Mouse (Mus musculus): ENCODE data around the gene Mpdz.

The Mpdz gene

DNA sequence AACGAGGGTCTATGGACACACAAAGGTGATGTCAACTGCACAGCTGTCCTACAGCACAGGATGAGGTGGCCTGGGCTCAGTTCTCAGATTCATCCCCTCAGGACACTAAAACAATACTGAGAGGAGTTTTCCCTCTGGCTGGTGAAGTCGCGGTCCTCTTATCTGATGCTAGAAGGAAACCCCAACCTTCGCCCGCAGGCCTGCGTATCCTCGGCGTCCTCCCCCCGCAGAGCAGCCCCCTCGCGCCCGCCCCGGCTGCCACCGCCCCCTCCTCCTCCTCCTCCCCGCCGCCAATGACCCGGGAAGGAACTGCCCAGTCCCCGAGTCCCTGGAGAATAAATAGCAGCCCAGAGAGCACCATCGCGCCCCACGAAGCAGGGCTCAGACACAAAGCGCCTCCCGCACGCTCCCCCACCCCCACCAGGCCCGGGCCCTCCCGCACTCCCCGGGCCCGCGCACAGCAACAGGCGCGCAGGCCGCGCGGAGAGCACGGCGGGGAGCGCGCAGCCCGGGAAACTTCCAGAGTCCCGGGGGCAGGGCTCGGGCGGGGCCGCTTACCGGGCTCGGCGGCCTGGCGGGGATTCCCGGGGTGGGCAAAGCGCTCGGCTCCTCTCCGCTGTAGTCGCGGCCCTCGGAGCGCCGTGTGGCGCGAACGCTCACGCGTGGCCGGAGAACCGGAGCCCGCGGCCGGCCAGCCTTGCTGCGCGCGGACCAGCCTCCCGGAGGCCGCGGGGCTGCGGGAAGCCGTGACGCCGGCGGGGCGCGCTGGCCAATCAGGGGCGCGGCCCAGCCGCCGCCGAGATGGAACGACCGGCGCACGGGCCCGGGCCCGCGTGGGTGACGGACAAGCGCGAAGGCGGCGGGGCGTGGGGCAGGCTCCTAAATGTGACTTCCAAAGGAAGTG, at the start of gene Mpdz:
Gene Mpdz, minus strand, starts transcription at position 738 of the 904 bp plus-strand sequence.
- no peak for DNase-seq (ENCODE audit: low read depth in 2 of 2, low spot score in 2 of 2)

DNA sequence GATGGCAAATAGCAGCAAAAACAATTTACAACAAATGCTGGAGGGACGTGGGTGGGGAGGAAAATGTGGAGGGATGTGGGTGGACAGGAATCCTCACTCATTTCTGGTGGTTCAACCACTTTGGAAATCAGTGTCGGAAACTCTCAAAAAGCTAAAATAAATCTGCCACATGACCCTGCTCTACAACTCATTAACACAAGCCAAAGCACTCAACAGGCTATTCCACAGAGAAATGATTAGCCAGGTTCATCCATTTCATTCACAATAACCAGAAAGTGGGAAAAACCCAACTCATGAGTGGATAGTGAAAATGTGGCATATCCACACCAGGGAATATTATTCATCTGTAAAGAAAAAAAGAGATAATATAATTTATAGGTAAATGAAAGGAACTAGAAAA, 47.9 kb upstream of the Mpdz start:
- DNase-seq (ENCODE audit: low read depth in 2 of 2, low spot score in 2 of 2), result no peak

DNA sequence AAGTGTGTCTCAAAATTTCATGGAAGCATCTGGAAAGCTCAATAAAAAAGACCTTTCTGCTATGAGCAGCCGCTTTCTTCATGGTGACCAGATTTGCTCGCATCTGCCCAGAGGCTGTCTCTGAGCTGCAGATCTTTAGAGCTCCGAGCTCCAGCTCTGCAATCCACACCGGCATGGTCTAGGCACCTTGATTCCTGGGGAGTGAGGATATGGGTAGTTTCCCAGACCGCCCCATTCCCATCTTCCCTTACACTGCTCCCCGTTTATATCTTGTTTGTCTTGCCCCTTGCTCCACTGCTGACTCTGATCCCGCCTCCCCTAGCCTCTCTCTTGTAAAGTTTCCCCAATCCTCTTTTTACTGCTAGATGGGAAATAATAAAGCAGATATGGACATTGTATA, 42.0 kb upstream of the Mpdz start:
- DNase-seq (ENCODE audit: low read depth in 2 of 2, low spot score in 2 of 2), result no peak

DNA sequence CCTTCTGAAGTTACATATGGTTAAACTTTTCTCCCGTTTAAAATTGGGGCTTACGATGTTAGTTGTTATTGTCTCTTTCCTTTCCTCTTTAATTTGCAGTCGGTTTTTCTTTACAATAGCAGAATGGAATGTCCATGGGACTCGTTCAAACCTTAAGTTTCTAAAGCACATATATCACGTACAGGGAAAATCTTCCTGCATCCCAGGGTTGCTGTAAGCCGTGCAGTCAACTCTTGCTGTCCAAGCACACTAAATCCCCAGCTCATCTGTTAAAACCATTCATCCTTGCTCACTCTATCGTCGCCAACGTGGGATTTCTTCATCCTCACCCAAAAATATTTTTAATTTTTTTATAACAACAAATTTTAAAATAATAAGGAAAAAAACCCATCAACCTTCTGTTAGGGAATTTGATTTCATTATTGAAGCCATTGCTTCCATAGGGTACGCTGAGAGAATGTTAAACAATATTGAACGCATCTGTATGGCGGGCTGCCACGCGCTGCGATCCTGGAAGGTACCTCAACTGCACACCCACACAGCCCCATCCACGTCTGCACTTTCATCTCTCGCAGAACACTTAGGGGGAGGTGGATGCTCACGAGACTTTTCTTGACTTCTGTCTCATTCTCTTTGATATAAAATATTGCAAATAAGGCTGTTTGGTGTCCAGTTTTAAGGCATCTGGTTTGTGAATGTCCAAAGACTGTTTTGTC, 41.4 kb upstream of the Mpdz start:
- DNase-seq (ENCODE audit: low read depth in 2 of 2, low spot score in 2 of 2), result no peak

DNA sequence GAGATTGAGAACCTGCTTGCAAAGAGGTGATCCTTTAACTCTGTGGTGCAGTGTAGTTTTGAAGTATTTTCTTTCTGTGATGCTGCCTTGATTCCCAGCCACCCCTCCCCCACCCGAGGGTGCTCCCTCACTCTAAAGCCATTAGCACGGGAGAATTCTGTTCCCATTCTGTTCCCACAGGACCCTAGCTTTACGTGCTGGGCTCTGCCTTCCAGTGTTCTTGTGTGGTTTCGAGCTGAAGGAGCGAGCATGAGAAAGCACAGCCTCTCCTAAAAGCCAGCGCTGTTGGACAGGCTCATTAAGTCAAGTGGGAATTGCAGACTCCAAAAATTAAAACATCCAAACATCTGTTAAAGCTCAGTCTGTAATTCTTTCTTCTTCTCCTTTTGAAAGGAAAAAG, 40.5 kb upstream of the Mpdz start:
- no peak for DNase-seq (ENCODE audit: low read depth in 2 of 2, low spot score in 2 of 2)

DNA sequence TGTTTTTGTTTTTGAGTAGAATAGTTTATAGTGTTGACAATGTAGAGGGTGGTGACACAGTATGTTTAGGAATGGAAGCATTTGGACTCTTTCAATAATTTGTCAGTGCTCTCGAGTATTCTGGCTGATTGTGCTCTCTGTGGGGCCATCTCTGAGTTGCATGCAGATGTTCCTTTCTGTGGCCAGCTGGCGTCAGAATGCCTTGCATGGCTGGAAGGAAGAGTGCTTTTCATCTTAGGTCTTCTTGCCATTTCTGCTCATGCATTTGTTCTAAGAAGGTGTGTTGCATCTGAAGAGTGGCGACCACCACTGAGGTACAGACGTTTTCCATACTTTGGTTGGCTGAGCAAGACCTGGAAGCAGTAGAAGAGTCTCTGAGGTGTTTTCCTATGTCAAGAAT, 24.2 kb upstream of the Mpdz start:
- no peak for DNase-seq (ENCODE audit: low read depth in 2 of 2, low spot score in 2 of 2)

DNA sequence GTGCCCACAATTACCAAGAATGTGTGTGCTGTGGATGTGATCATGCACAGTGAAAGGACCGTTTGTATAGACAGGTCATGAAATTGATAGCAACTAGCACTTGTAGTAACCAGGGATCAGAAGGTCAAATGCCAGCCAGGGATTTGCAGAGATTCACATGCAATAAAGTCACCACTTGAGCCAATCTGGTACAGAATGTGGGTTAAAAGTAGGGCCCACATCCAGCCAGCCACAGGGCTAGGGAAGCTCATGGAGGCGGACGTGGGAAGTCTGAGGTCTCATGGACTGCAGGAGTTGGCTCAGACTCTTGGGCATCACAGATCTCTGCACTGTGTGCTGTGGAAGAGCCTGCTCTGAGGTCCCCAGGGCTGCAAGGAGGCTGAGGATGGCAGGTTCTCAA, 22.6 kb upstream of the Mpdz start:
- DNase-seq (ENCODE audit: low read depth in 2 of 2, low spot score in 2 of 2), result no peak

DNA sequence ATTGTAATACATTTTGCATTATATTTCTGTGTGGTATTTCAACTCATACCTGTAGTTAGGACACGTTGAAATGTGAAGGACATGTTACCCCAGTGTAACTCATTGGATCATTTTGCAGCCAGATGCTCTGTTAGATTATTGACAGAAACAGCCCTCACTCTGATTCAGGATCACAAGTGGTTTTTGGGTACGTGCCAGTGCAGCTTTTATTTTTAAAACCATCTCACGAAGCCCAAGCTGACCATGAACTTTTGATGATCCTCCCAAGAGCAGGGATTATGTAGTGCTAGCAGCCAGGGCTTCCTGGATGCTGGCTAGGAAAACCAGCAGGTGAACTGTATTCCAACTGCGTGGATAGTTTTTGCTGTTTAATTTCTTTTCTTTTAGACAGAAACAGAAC, 19.6 kb upstream of the Mpdz start:
- no peak for DNase-seq (ENCODE audit: low read depth in 2 of 2, low spot score in 2 of 2)

DNA sequence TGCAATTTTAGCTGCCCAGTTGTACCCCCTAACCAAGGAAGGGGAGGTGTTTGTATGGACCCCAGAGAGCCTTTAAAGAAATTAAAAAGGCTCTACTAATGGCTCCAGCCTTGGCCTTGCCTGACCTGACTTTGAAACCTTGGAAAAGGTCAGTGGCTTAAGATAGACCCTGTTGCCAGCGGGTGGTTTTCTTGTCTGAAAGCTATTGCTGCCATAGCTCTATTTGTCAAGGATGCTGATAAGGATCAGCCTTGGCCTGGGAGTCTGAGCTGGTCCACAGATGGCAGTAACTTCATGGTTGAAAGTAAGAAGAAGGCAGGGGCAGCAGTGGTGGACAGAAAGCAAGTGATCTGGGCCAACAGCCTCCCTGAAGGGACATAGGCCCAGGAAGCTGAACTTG, 16.3 kb upstream of the Mpdz start:
- DNase-seq (ENCODE audit: low read depth in 2 of 2, low spot score in 2 of 2), result no peak

DNA sequence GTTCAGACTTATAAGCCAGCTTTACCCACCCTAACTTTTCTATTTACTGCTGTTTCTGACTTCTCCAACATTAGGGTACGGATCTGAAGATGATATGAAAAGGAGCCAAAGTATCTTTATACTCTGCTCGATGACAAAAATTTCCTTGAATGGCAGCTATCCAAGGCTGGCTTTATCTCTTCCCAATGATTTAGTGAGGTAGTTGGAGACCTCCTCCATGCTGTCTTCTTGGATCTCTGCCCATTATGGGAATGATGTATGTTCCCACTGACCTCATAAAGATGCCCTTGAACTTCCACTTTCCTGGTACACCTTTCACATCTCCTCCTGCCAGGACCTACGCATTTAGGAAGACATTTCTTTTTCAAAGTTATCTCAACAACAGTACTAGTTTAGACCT, 11.2 kb upstream of the Mpdz start:
- DNase-seq (ENCODE audit: low read depth in 2 of 2, low spot score in 2 of 2), result no peak

DNA sequence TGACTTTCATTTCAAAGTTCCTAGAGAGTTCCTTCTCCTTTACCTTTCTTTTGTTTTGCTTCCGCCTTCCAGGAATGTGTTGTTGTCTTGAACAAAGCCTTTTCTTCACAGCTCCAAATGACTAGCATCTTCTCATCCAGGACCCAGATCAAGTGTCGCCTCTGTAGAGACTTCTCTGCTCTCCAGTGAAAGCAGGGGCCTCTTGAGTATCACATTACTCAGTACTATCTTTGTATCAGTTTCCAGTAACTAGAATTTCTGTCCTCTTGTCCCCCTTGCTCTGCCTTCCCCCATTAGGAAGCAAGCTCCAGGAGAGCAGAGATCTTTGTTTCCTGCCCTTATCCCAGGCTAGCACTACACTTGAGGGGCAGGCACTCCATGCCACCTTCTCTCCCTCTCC, 9.6 kb upstream of the Mpdz start:
- no peak for DNase-seq (ENCODE audit: low read depth in 2 of 2, low spot score in 2 of 2)

DNA sequence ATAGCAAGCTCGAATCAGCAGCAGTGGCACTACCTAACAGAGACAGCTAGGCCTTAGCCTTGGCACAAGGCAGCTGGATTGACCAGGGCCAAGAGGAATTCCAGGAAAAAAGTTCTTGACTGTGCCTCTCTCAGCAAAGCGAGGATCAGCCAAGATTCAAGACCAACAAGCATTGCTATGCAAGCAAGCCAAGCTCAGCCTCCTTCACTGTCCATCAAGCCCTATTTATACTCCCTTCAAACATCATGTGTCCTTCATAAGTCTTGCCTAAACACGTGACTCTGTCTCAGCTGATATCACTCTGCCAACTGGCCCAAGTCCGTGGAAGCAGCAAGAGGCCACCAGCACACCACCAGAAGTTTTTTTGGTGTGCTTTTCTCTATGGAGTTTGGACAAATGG, 6.8 kb upstream of the Mpdz start:
- no peak for DNase-seq (ENCODE audit: low read depth in 2 of 2, low spot score in 2 of 2)

DNA sequence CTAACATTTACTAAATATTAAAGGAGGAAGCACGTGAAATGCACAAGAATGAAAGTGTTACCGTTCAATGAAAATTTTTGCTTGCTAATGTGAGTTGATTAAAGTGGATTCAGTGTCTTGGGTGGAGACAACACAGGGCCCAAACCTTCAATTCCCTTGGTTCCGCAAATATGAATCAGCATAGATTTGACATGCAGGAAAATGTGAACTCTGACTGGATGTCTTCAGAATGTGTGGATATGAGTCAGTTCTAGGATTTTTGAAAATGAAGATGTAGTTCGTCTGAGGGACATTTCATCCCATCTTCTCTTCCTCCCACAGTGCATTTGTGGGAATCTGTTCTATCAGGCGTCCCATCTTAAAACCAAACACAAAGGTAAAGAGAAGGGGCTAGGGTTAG, 951 bp upstream of the Mpdz start:
- DNase-seq (ENCODE audit: low read depth in 2 of 2, low spot score in 2 of 2), result no peak

DNA sequence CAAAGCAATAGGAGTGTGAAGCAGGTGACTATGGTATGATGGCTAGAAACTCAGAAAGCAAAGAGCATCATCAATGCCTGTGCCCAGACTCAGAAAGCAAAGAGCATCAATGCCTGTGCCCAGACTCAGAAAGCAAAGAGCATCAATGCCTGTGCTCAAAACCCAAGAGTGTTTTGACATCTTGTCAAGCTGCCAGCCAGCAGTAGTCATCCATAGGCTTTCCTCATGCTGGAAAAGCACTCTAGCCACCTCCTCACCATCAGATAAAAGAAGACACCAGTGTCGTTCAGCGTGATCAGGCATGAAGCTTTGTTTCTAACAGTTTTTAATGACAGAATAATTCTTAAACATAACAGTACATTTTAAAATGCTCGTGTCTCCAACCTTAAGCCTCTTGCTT, 8.7 kb downstream of the Mpdz start:
- DNase-seq (ENCODE audit: low read depth in 2 of 2, low spot score in 2 of 2), result no peak

DNA sequence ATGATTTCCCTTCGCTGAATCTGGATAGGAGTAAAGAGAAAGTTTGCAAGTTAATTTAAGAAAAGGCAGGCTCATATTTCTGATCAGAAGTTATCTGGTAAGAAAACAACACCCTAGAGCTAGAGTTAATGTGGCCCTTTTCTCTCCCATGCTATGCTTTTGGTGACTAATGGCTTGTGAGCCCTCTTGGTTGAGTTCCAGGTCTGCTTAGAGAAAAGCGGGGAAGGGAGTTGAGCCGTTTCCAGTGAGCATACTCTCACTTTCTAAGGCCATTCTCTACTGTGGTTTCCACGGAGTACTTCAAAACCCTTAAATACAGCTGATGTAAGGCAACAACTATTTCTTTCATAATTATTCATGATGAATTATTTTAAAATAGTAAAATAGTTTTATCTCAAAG, 11.8 kb downstream of the Mpdz start:
- DNase-seq (ENCODE audit: low read depth in 2 of 2, low spot score in 2 of 2), result no peak

DNA sequence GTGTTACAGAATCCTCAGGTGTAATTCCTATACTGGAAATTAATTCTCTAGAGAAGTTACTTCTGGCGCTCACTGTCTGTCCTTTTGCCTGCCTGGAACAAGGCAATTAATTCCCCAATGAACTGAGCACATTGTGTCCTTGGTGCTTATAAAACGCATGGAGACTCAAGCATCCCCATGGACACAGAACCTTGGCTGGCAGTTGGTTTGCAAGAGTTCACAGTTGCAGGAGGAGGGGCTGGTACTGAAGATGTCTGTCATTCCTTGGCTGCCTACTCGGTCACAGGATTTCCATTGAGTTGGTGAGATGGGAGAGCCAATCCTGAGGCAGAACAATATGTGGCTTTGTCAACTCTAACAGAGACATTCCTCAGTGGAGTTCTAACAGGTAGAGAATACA, 12.5 kb downstream of the Mpdz start:
- DNase-seq (ENCODE audit: low read depth in 2 of 2, low spot score in 2 of 2), result no peak

DNA sequence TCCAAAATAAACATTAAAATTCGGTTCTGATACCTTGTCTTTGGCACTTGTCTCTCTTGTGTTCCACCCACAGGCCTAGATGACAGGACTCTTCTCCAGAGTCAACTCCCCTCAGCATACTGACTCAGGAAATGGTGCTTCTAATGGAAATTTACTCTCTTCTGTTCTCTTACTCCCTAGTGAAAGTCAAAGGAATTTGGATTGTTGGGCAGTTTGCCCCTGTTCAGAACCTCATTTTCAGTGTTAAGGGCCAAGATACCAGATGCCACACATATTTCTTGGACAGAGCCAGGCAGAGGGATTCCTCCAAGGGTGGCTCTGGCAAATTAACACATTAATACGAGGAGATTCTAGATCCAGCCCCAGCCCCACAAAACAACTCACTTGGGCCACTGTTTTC, 12.9 kb downstream of the Mpdz start:
- DNase-seq (ENCODE audit: low read depth in 2 of 2, low spot score in 2 of 2), result no peak

DNA sequence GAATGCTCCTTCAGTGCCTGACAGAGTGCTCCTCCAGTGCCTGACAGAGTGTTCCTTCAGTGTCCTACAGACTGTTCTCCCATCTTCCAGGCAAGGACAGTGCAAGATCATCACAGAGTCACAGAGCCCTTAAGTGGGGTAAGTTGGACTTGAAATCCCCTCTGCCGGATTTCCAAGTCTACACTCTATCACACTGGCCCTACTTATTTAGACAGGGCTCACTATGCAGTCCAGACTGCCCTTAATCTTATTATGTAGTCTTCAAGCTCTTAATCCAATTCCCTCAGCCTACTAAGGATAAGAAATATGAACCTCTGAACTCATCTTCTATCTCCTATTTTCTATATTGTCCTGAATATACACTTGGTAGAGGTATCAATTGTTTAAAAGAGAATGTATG, 19.1 kb downstream of the Mpdz start:
- no peak for DNase-seq (ENCODE audit: low read depth in 2 of 2, low spot score in 2 of 2)

DNA sequence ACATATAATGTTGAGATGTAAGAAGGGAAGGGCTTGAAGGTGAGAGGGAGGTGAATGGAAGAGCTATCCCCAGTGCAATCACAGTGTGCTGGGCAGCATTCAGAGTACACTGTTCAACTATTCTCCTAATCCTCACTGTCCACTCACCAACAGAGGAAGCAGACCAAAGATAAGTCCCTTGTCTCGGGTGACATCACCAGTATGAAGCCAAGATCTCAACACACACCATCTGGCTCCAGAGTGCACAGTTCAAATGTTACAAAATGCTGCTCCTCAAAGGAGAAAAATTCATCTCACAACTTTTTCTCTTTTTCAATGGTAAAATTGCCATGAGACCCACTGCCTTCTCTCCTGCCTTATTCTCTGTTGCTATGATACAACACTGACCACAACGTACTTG, 21.0 kb downstream of the Mpdz start:
- no peak for DNase-seq (ENCODE audit: low read depth in 2 of 2, low spot score in 2 of 2)

DNA sequence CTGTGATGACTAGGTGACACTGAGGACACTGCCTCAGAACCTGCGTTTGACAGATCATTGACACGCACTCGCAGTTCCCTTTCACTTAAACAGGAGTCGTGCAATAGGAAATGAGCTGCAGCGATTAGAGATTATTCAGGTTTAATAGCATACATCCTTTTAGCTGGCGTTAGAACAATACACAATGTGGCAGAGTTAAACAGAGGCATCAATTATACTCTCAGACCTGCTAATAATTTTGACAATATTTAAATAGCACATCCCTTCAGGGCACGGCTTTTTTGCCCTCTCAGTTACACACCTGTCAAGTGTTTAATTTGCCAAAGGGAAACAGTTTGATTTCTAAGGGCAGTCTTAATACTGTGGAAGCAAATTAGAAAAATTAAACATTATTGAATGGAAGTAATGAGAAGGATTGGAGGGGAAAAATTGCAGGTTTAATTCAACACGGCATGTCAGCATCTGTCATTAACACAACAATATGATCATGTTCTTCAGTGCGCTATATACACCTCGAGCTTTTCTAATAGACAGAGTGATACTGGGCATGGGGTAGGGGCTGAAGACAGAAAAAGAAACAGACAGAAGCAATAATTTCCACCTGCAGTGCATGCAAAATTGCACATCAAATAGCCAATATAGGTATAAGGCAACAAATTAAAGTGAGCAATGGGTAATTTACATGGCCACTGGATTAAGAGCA, 27.1 kb downstream of the Mpdz start:
- DNase-seq (ENCODE audit: low read depth in 2 of 2, low spot score in 2 of 2), result no peak

DNA sequence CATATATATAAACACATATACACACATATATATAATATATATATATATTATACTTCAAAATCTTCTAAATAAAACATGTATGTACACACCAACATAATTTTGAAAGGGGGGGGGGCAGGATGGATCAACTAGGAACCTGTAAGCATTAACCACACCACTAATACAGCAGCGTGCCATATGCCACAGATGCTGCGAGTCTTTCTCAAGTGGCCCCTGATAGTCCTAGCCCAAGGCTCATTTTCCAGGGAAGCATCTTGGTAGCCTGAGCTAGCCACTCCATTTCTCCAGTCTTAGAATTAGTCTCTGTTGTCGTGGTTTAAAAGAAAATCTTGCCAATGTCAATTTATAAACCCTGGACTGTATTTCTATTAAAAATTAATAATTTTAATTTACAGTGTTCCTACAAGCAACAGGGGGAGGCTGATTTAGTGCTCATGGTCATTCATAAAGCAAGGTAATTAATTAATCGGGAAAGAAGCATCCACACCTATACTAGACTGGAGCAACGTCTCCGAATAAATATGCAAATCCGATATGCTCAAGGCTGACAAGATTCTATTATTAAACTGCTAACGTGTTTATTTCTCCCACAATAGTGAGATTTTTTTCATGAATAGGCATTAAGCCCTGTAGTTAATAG, 27.8 kb downstream of the Mpdz start:
- no peak for DNase-seq (ENCODE audit: low read depth in 2 of 2, low spot score in 2 of 2)

DNA sequence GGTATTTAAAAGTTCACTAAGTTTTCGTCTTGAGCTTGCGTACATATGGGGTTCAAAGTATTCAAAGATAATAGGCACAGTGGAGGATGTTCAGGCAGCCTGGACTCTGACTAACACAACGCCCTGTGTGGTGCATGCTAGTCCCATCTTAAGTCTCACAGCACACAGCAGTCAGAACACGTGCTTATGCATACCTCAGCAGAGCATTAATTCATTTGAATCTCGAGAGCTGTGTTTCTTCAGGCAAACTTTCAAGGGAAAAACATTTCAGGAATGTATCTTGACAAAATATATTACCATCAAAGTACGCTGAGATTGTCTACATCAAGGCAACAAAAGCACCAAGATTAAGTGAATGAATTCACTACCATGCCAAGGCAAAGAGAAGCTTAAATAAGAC, 45.7 kb downstream of the Mpdz start:
- no peak for DNase-seq (ENCODE audit: low read depth in 2 of 2, low spot score in 2 of 2)
